Mouse (Mus musculus): ENCODE measurements around the gene Nectin1.

GRCm38 (mm10) chr9:43851154-43851553 lies 107.4 kb downstream of the Nectin1 start:
- TF ChIP-seq POLR2A (IDR thresholded peaks at IDR 0.05; ENCODE audit: extremely low read depth, insufficient read depth, low read length) (no peak), CTCF (IDR thresholded peaks at IDR 0.05; ENCODE audit: low read depth, low read length) (no peak)

Measured in liver, adult 2 months (tissue).